Mouse (Mus musculus) stomach, postnatal 0 days (tissue): ENCODE measurements around the gene Lyg2.

Source experiments
- CTCF ChIP-seq: IDR thresholded peaks from 2 replicates; pipeline ENCODE4 v1.5.1; 2016; ENCODE audit warnings: antibody characterized with exemption, low read depth, mild to moderate bottlenecking, moderate library complexity
- EP300 ChIP-seq: optimal IDR thresholded peaks from 2 replicates; pipeline ENCODE3; 2016; ENCODE audit warnings: antibody characterized with exemption

DNA sequence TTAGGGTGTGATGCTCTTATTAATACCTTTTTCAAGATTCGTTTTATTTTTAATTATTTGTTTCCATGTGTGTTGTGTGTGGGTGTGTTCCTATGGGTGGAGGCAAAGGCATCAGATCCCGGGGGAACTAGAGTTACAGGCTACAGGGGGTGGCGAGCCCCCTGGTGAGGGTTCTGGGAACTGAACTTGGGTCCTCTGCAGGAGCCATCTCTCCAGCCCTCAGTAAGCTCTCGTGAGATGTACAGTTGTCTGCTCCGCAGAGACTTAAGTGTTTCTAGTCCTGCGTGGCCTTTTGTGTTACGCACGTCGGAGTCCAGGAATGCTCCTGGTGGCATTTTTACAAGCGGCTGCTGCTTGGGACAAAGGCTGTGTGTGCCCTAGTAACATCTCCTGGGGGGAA, 49.3 kb upstream of the Lyg2 start:
- TF ChIP-seq CTCF (0 out of 2 replicates have a peak, but pooled peaks have one; percentile 3), EP300 (no peak)
